Mouse (Mus musculus) forebrain, embryonic 13.5 days (tissue): ENCODE measurements around the gene Col25a1. TPM values are rescaled to one million over a fixed set of nuclear protein-coding genes. Genes with fewer than 3 reads are reported as not detected.

ENCODE experiments used
- ATAC-seq: fragments of 200-750 bp; cut with Nextera tagmentation; 2 replicates; pipeline ENCODE4 v1.8.0; 2017
- H3K27ac ChIP-seq: fragments of 300-500 bp; sonication (generic); 2 replicates; pipeline ENCODE4 v1.5.1; 2015; ENCODE audit warnings: inconsistent platforms, mild to moderate bottlenecking, moderate library complexity
- H3K27me3 ChIP-seq: fragments of 300-500 bp; sonication (generic); 2 replicates; pipeline ENCODE4 v1.6.1; 2015; ENCODE audit warnings: mild to moderate bottlenecking, inconsistent platforms
- H3K36me3 ChIP-seq: fragments of 300-500 bp; sonication (generic); 2 replicates; pipeline ENCODE4 v1.6.1; 2015; ENCODE audit warnings: mild to moderate bottlenecking, inconsistent platforms; ENCODE audit not compliant: poor library complexity, severe bottlenecking
- H3K4me1 ChIP-seq: fragments of 300-500 bp; sonication (generic); 2 replicates; pipeline ENCODE4 v1.6.1; 2015; ENCODE audit warnings: inconsistent platforms
- H3K4me2 ChIP-seq: fragments of 300-500 bp; sonication (generic); 2 replicates; pipeline ENCODE4 v1.6.1; 2015; ENCODE audit warnings: inconsistent platforms, mild to moderate bottlenecking, moderate library complexity
- H3K4me3 ChIP-seq: fragments of 300-500 bp; sonication (generic); 2 replicates; pipeline ENCODE4 v1.5.1; 2015; ENCODE audit warnings: mild to moderate bottlenecking, inconsistent platforms
- H3K9ac ChIP-seq: fragments of 300-500 bp; sonication (generic); 2 replicates; pipeline ENCODE4 v1.6.1; 2015; ENCODE audit warnings: mild to moderate bottlenecking, inconsistent platforms
- H3K9me3 ChIP-seq: fragments of 300-500 bp; sonication (generic); replicated peaks from 2 replicates; pipeline ENCODE4 v1.6.1; 2016; ENCODE audit warnings: inconsistent platforms
- WGBS: fragments of 180-500 bp; shearing (Covaris S2); methylation state at CpG from one replicate; pipeline ENCODE4 v1.1.7; 2015; 5-methylcytosine and 5-hydroxymethylcytosine counted together
- polyA plus RNA-seq: library from polyadenylated mRNA; unstranded; fragments of >200 nt; fragmentation: Nextera tagmentation; extraction: Ambion mirVana; gene quantifications from 2 replicates; pipeline ENCODE4 v1.2.1, GENCODE M21; 2015

Gene Col25a1
- polyA plus RNA-seq, 1 experiment from 2014 or later, result 2.2 TPM

GRCm38 (mm10) chr3:130332347-130332913 lies 201.1 kb downstream of the Col25a1 start:
- no peak for ATAC-seq
- Histone ChIP-seq H3K36me3 (no peaks in the 10 kb centered on the region), H3K27me3 (no peaks in the 10 kb centered on the region), H3K4me3 (no peak overlapping the region), H3K27ac (no peak overlapping the region), H3K4me2 (no peak overlapping the region), H3K4me1 (peaks cover 5% of the 10 kb centered on the region; the same call in 1 of the 2 replicates), H3K9ac (no peak overlapping the region), H3K9me3 (no peaks in the 10 kb centered on the region)
- 61% methylated on average over 3 of the region's 3 CpGs for WGBS

- peaks cover 10% of the 10 kb centered on the region; the same call in 1 of the 2 replicates for H3K4me1 ChIP-seq
- WGBS, result 16% methylated on average over 13 of the region's 13 CpGs
- no peaks in the 10 kb centered on the region for H3K36me3 ChIP-seq
- no peaks in the 10 kb centered on the region for H3K9me3 ChIP-seq
- peak; percentile 93 for ATAC-seq
- H3K9ac ChIP-seq, result no peak overlapping the region; the same call in 1 of the 2 replicates
- peak overlapping the region; percentile 47 for H3K4me2 ChIP-seq
- H3K27me3 ChIP-seq, result no peaks in the 10 kb centered on the region
- H3K27ac ChIP-seq, result no peak overlapping the region
- H3K4me3 ChIP-seq, result peak overlapping the region; percentile 13
Measured at GRCm38 (mm10) chr3:130337857-130338256, 206.6 kb downstream of the Col25a1 start.

GRCm38 (mm10) chr3:130338371-130338770 lies 207.1 kb downstream of the Col25a1 start:
- H3K4me3 ChIP-seq, result no peak overlapping the region
- no peak overlapping the region for H3K4me2 ChIP-seq
- no peaks in the 10 kb centered on the region for H3K27me3 ChIP-seq
- ATAC-seq, result no peak
- H3K9ac ChIP-seq, result no peak overlapping the region
- 74% methylated on average over 3 of the region's 3 CpGs for WGBS
- peaks cover 10% of the 10 kb centered on the region; the same call in 1 of the 2 replicates for H3K4me1 ChIP-seq
- H3K27ac ChIP-seq, result no peak overlapping the region
- H3K36me3 ChIP-seq, result no peaks in the 10 kb centered on the region
- no peaks in the 10 kb centered on the region for H3K9me3 ChIP-seq

- H3K4me1 ChIP-seq, result no peaks in the 10 kb centered on the region
- WGBS, result 69% methylated on average over 6 of the region's 6 CpGs
- no peak overlapping the region for H3K27ac ChIP-seq
- no peaks in the 10 kb centered on the region for H3K27me3 ChIP-seq
- H3K4me2 ChIP-seq, result no peak overlapping the region
- no peaks in the 10 kb centered on the region for H3K36me3 ChIP-seq
- no peak overlapping the region for H3K9ac ChIP-seq
- no peak for ATAC-seq
- H3K4me3 ChIP-seq, result no peak overlapping the region
- H3K9me3 ChIP-seq, result no peaks in the 10 kb centered on the region
Measured at GRCm38 (mm10) chr3:130350161-130350560, 218.9 kb downstream of the Col25a1 start.

- Histone ChIP-seq H3K27me3 (no peaks in the 10 kb centered on the region), H3K9me3 (no peaks in the 10 kb centered on the region), H3K9ac (no peak overlapping the region), H3K4me2 (no peak overlapping the region), H3K36me3 (no peaks in the 10 kb centered on the region), H3K27ac (no peak overlapping the region), H3K4me1 (no peaks in the 10 kb centered on the region), H3K4me3 (no peak overlapping the region)
- no peak for ATAC-seq
- 82% methylated on average over 4 of the region's 4 CpGs for WGBS
Measured at GRCm38 (mm10) chr3:130354399-130355039, 223.2 kb downstream of the Col25a1 start.

- no peak overlapping the region for H3K27ac ChIP-seq
- no peaks in the 10 kb centered on the region for H3K36me3 ChIP-seq
- ATAC-seq, result 0 out of 2 replicates have a peak, but pooled peaks have one; percentile 19
- no peaks in the 10 kb centered on the region for H3K9me3 ChIP-seq
- no peak overlapping the region for H3K9ac ChIP-seq
- no peak overlapping the region for H3K4me2 ChIP-seq
- 74% methylated on average over 15 of the region's 15 CpGs for WGBS
- no peak overlapping the region for H3K4me3 ChIP-seq
- H3K27me3 ChIP-seq, result no peaks in the 10 kb centered on the region
- H3K4me1 ChIP-seq, result peaks cover 5% of the 10 kb centered on the region; the same call in 1 of the 2 replicates
Measured at GRCm38 (mm10) chr3:130356575-130357173, 225.4 kb downstream of the Col25a1 start.

- no peaks in the 10 kb centered on the region for H3K36me3 ChIP-seq
- H3K4me3 ChIP-seq, result no peak overlapping the region
- no peak for ATAC-seq
- H3K27me3 ChIP-seq, result no peaks in the 10 kb centered on the region
- H3K4me2 ChIP-seq, result no peak overlapping the region
- 83% methylated on average over 7 of the region's 7 CpGs for WGBS
- H3K9ac ChIP-seq, result no peak overlapping the region
- no peaks in the 10 kb centered on the region for H3K9me3 ChIP-seq
- H3K4me1 ChIP-seq, result peaks cover 5% of the 10 kb centered on the region; the same call in 1 of the 2 replicates
- no peak overlapping the region for H3K27ac ChIP-seq
Measured at GRCm38 (mm10) chr3:130360813-130361212, 229.5 kb downstream of the Col25a1 start.

GRCm38 (mm10) chr3:130361922-130362321 lies 230.6 kb downstream of the Col25a1 start:
- Histone ChIP-seq H3K27me3 (no peaks in the 10 kb centered on the region), H3K4me2 (no peak overlapping the region), H3K27ac (no peak overlapping the region), H3K36me3 (no peaks in the 10 kb centered on the region), H3K4me3 (no peak overlapping the region), H3K9ac (no peak overlapping the region), H3K9me3 (no peaks in the 10 kb centered on the region), H3K4me1 (peaks cover 5% of the 10 kb centered on the region; the same call in 1 of the 2 replicates)
- WGBS, result 63% methylated on average over 1 of the region's 1 CpGs
- no peak for ATAC-seq

GRCm38 (mm10) chr3:130362797-130363367 lies 231.6 kb downstream of the Col25a1 start:
- no peaks in the 10 kb centered on the region for H3K36me3 ChIP-seq
- H3K27ac ChIP-seq, result no peak overlapping the region
- H3K4me2 ChIP-seq, result no peak overlapping the region
- WGBS, result 83% methylated on average over 7 of the region's 7 CpGs
- H3K9ac ChIP-seq, result no peak overlapping the region
- no peaks in the 10 kb centered on the region for H3K9me3 ChIP-seq
- peaks cover 5% of the 10 kb centered on the region; the same call in 1 of the 2 replicates for H3K4me1 ChIP-seq
- H3K4me3 ChIP-seq, result no peak overlapping the region
- no peak for ATAC-seq
- H3K27me3 ChIP-seq, result no peaks in the 10 kb centered on the region

GRCm38 (mm10) chr3:130366917-130367610 lies 235.8 kb downstream of the Col25a1 start:
- 59% methylated on average over 8 of the region's 8 CpGs for WGBS
- no peak for ATAC-seq

GRCm38 (mm10) chr3:130368352-130368751 lies 237.1 kb downstream of the Col25a1 start:
- WGBS, result 96% methylated on average over 4 of the region's 4 CpGs

More at GRCm38 (mm10) chr3:130366917-130367610, 235.8 kb downstream of the Col25a1 start:
- H3K4me1 ChIP-seq, result peaks cover 4% of the 10 kb centered on the region; the same call in 1 of the 2 replicates
- no peak overlapping the region for H3K9ac ChIP-seq
- H3K4me2 ChIP-seq, result no peak overlapping the region
- H3K9me3 ChIP-seq, result no peaks in the 10 kb centered on the region
- H3K4me3 ChIP-seq, result no peak overlapping the region
- no peaks in the 10 kb centered on the region for H3K27me3 ChIP-seq
- H3K27ac ChIP-seq, result no peak overlapping the region
- no peaks in the 10 kb centered on the region for H3K36me3 ChIP-seq

More at GRCm38 (mm10) chr3:130368352-130368751, 237.1 kb downstream of the Col25a1 start:
- Histone ChIP-seq H3K4me2 (no peak overlapping the region), H3K4me1 (peaks cover 4% of the 10 kb centered on the region; the same call in 1 of the 2 replicates), H3K27me3 (no peaks in the 10 kb centered on the region), H3K27ac (no peak overlapping the region), H3K9me3 (no peaks in the 10 kb centered on the region), H3K4me3 (no peak overlapping the region), H3K9ac (no peak overlapping the region), H3K36me3 (no peaks in the 10 kb centered on the region)
- ATAC-seq, result no peak
